Comparison of ENCODE assay signal across 25 mouse cellular contexts in genomic region chr8:121758470-121758869, GRCm38 (mm10). TPM values are rescaled to one million over a fixed set of nuclear protein-coding genes. Genes with fewer than 3 reads are reported as not detected.
"Had no signal": no experiment of that assay in that cellular context is flagged by ENCODE, and none has a peak within 500 bp of the region (broad histone marks: within the 10 kb centered on the region; RNA-seq: fewer than 3 reads in every experiment).

No protein-coding gene starts in this region.

- H3K4me1 ChIP-seq: heart, embryonic 12.5 days; liver, embryonic 13.5 days; liver, embryonic 15.5 days had no signal

- H3K4me3 ChIP-seq: gastrocnemius, adult 2 months; heart, embryonic 10.5 days; heart, embryonic 12.5 days; hindbrain, embryonic 13.5 days; hindbrain, embryonic 15.5 days; limb, embryonic 10.5 days; limb, embryonic 12.5 days; liver, embryonic 13.5 days; liver, embryonic 15.5 days had no signal

- H3K9me3 ChIP-seq: heart, embryonic 10.5 days; heart, embryonic 12.5 days; hindbrain, embryonic 13.5 days; hindbrain, embryonic 15.5 days; limb, embryonic 10.5 days; limb, embryonic 12.5 days; liver, embryonic 13.5 days; liver, embryonic 15.5 days had no signal

- ATAC-seq: hindbrain, postnatal 0 days; intestine, embryonic 16.5 days had no signal

- H3K4me2 ChIP-seq: heart, embryonic 12.5 days; hindbrain, embryonic 13.5 days; hindbrain, embryonic 15.5 days; limb, embryonic 12.5 days; liver, embryonic 11.5 days; liver, embryonic 13.5 days; liver, embryonic 15.5 days had no signal

- H3K36me3 ChIP-seq: heart, embryonic 10.5 days; heart, embryonic 12.5 days; limb, embryonic 10.5 days; limb, embryonic 12.5 days; liver, embryonic 13.5 days; liver, embryonic 15.5 days had no signal

- H3K27ac ChIP-seq: gastrocnemius, adult 2 months; heart, embryonic 10.5 days; hindbrain, embryonic 13.5 days; hindbrain, embryonic 15.5 days; hindbrain, postnatal 0 days; limb, embryonic 10.5 days; limb, embryonic 12.5 days; liver, embryonic 13.5 days; liver, embryonic 15.5 days had no signal

- H3K27me3 ChIP-seq: hindbrain, embryonic 15.5 days had no signal

- DNase-seq: gastrocnemius, adult 2 months; gastrocnemius, postnatal 10 days; gastrocnemius, postnatal 25 days; heart, adult 18-20 months; heart, postnatal 10 days; heart, postnatal 4 days; kidney, adult 11 months; kidney, adult 8-10 months; kidney, postnatal 10 days; kidney, postnatal 25 days; kidney, postnatal 4 days; liver; liver, embryonic 13.5 days had no signal

- H3K9ac ChIP-seq: heart, embryonic 12.5 days; hindbrain, embryonic 13.5 days; hindbrain, embryonic 15.5 days; limb, embryonic 12.5 days; liver, embryonic 13.5 days; liver, embryonic 15.5 days had no signal

RNA-seq across cellular contexts. Expression of gene Jph3, which starts 29.0 kb away (rescaled TPM):
- total RNA-seq: gastrocnemius, adult 2 months; gastrocnemius, postnatal 25 days; granulocyte monocyte progenitor cell, adult 5-6 weeks; heart, postnatal 10 days; heart, postnatal 25 days had no signal
